Mouse (Mus musculus) midbrain, embryonic 12.5 days (tissue): ENCODE measurements around the gene Ndufv2. TPM values are rescaled to one million over a fixed set of nuclear protein-coding genes. Genes with fewer than 3 reads are reported as not detected.

Source experiments
- ATAC-seq: fragments of 200-750 bp; cut with Nextera tagmentation; 2 replicates; pipeline ENCODE4 v1.8.0; 2017; ENCODE audit warnings: low read depth, moderate TSS enrichment, moderate library complexity; ENCODE audit not compliant: low FRiP score
- H3K27ac ChIP-seq: fragments of 300-500 bp; sonication (generic); replicated peaks from 2 replicates; pipeline ENCODE4 v1.5.1; 2016; ENCODE audit warnings: mild to moderate bottlenecking
- H3K27me3 ChIP-seq: fragments of 300-500 bp; sonication (generic); 2 replicates; pipeline ENCODE4 v1.6.1; 2016; ENCODE audit warnings: mild to moderate bottlenecking
- H3K36me3 ChIP-seq: fragments of 300-500 bp; sonication (generic); 2 replicates; pipeline ENCODE4 v1.6.1; 2016
- H3K4me1 ChIP-seq: fragments of 300-500 bp; sonication (generic); 2 replicates; pipeline ENCODE4 v1.6.1; 2016
- H3K4me2 ChIP-seq: fragments of 300-500 bp; sonication (generic); replicated peaks from 2 replicates; pipeline ENCODE4 v1.6.1; 2016; ENCODE audit warnings: mild to moderate bottlenecking, moderate library complexity
- H3K4me3 ChIP-seq: fragments of 300-500 bp; sonication (generic); 2 replicates; pipeline ENCODE4 v1.5.1; 2016; ENCODE audit warnings: mild to moderate bottlenecking
- H3K9ac ChIP-seq: fragments of 300-500 bp; sonication (generic); replicated peaks from 2 replicates; pipeline ENCODE4 v1.6.1; 2016; ENCODE audit warnings: mild to moderate bottlenecking, moderate library complexity
- H3K9me3 ChIP-seq: fragments of 300-500 bp; sonication (generic); 2 replicates; pipeline ENCODE4 v1.6.1; 2016; ENCODE audit warnings: mild to moderate bottlenecking
- WGBS: fragments of 180-500 bp; shearing (Covaris S2); methylation state at CpG from one replicate; pipeline ENCODE4 v1.1.7; 2016; 5-methylcytosine and 5-hydroxymethylcytosine counted together
- polyA plus RNA-seq: library from polyadenylated mRNA; unstranded; fragments of >200 nt; fragmentation: Nextera tagmentation; extraction: Ambion mirVana; gene quantifications from 2 replicates; pipeline ENCODE4 v1.2.1, GENCODE M21; 2016

Ndufv2 gene
- polyA plus RNA-seq, 1 experiment from 2014 or later, result 294 TPM

GRCm38 (mm10) chr17:66108198-66108597, 6.8 kb upstream of the Ndufv2 start:
- no peak for ATAC-seq
- Histone ChIP-seq H3K4me2 (no peak overlapping the region), H3K4me3 (no peak overlapping the region), H3K4me1 (peaks cover 11% of the 10 kb centered on the region), H3K9ac (no peak overlapping the region), H3K27ac (no peak overlapping the region), H3K9me3 (no peaks in the 10 kb centered on the region), H3K27me3 (no peaks in the 10 kb centered on the region), H3K36me3 (no peaks in the 10 kb centered on the region)
- WGBS, result 90% methylated on average over 4 of the region's 4 CpGs

DNA sequence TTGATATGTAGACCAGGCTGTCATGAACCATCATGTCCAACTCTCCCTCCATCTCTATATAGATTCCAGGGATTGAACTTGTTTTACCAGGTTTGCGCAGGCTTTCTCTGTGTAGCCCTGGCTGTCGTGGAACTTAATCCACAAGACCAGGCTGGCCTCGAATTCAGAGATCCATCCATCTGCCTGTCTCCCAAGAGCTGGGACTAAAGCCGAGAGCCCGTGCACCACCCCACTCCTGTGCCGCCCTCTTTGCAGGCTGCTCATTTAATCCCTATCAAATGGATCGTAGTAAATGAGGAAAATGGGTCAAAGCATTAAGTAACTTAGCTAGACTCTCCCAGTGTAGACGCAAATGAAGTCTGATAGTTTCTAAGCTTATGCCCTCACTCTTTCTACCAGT, 6.1 kb upstream of the Ndufv2 start:
- 73% methylated on average over 8 of the region's 8 CpGs for WGBS
- no peak for ATAC-seq
- Histone ChIP-seq H3K27ac (no peak overlapping the region), H3K9ac (no peak overlapping the region), H3K36me3 (no peaks in the 10 kb centered on the region), H3K4me2 (no peak overlapping the region), H3K27me3 (no peaks in the 10 kb centered on the region), H3K9me3 (no peaks in the 10 kb centered on the region), H3K4me1 (peaks cover 9% of the 10 kb centered on the region), H3K4me3 (no peak overlapping the region)

DNA sequence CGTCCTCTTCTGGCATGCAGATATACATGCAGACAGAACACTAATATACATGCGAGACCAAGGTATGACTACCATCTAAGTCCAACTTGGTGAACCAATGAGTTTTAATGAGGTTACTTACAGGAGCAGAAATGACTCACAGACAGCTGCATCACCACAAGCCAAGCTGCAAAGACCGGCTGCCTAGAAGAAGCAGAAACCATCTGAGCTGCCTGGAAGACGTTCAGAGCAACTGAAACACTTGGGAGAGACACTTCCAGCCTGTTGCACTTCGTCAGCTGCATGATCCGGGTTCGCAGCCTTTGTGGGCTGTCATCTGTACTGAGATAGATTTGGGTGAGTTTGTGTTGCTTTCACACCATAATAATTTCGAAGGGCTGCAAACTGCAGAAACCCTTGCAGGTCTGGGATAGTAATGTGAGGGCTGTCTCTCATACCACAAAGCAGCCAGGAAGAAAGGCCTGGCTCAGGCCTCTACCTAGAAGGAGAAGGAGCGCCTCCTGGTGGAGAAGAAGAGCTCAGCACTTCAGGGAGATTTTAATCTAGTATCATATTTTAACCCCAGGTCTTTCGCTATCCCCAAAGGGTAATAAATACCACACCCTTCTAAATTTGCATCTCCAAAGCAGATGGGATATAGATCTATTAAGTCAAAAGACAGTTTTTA, 5.4 kb upstream of the Ndufv2 start:
- Histone ChIP-seq H3K27me3 (no peaks in the 10 kb centered on the region), H3K36me3 (no peaks in the 10 kb centered on the region), H3K27ac (no peak overlapping the region; the same call in 1 of the 2 replicates), H3K9me3 (no peaks in the 10 kb centered on the region), H3K4me2 (no peak overlapping the region), H3K4me3 (no peak overlapping the region), H3K4me1 (peaks cover 4% of the 10 kb centered on the region; the same call in 1 of the 2 replicates), H3K9ac (no peak overlapping the region)
- 55% methylated on average over 10 of the region's 10 CpGs for WGBS
- ATAC-seq, result no peak

DNA sequence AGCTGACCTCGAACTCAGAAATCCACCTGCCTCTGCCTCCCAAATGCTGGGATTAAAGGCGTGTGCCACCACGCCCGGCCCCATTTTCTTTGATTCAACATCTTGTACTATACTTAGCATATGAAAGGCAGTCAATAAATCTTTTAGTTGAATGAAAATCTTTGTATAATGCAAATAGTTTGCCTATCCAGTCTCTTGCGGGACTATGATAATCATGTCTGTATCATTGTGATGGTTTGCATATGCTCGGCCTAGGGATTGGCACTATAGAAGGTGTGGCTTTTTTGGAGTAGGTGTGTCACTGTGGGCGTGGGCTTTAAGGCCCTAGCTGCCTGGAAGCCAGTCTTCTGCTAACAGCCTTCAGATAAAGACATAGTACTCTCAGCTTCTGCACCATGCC, 2.7 kb upstream of the Ndufv2 start:
- Histone ChIP-seq H3K9me3 (no peaks in the 10 kb centered on the region), H3K36me3 (no peaks in the 10 kb centered on the region), H3K4me1 (peaks cover 15% of the 10 kb centered on the region), H3K27ac (no peak overlapping the region), H3K27me3 (no peaks in the 10 kb centered on the region), H3K4me3 (no peak overlapping the region), H3K4me2 (no peak overlapping the region), H3K9ac (no peak overlapping the region)
- no peak for ATAC-seq
- WGBS, result 88% methylated on average over 7 of the region's 7 CpGs

GRCm38 (mm10) chr17:66100566-66101379, 586 bp downstream of the Ndufv2 start:
- peak overlapping the region; percentile 95 for H3K4me3 ChIP-seq
- H3K9me3 ChIP-seq, result no peaks in the 10 kb centered on the region
- H3K9ac ChIP-seq, result peak overlapping the region; percentile 95
- ATAC-seq, result no peak
- H3K36me3 ChIP-seq, result no peaks in the 10 kb centered on the region
- peaks cover 15% of the 10 kb centered on the region for H3K4me1 ChIP-seq
- peak overlapping the region; percentile 97 for H3K4me2 ChIP-seq
- H3K27ac ChIP-seq, result peak overlapping the region; percentile 93
- 1% methylated on average over 38 of the region's 41 CpGs for WGBS
- no peaks in the 10 kb centered on the region for H3K27me3 ChIP-seq

DNA sequence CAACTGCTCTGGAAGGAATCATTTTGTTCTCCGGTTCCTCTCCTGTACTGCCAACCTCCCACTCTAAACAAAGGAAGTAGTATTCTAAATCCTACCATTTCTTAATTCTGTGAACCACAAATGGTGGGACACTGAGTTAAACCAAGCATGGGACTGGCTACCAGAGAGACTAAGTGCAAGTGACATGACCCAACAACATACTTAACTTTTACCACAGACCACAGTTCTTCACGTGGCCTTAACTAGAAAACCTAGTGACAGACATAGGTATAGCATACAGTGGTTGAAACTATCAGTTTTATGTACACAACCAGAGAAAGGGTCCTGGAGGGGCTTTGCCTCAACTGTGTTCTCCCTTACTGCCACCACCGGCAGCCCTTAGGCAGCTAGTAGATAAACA, 8.7 kb downstream of the Ndufv2 start:
- Histone ChIP-seq H3K27ac (no peak overlapping the region), H3K9ac (no peak overlapping the region), H3K4me2 (no peak overlapping the region), H3K36me3 (peaks cover 16% of the 10 kb centered on the region; the same call in 1 of the 2 replicates), H3K27me3 (no peaks in the 10 kb centered on the region), H3K9me3 (no peaks in the 10 kb centered on the region), H3K4me3 (no peak overlapping the region), H3K4me1 (no peaks in the 10 kb centered on the region)
- no peak for ATAC-seq
- 89% methylated on average over 3 of the region's 3 CpGs for WGBS

DNA sequence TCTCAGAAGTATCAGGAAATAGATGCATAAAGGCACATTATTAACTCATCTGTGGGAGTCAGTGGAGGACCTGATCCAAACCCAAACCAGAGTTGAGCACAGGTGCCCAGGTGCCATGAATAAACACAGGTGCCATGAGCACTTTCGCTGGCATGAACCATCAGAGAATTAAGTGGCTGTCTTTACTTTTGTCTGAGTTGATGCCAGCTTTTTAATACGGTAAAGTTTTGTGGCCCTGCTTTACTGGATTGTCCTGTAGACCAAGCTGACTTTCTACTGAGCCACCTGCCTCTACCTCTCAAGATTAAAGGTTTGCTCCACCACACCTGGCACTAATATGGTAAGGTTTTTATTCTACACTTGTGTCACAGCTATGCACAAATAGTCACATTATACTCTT, 9.3 kb downstream of the Ndufv2 start:
- no peak overlapping the region for H3K4me2 ChIP-seq
- H3K36me3 ChIP-seq, result peaks cover 20% of the 10 kb centered on the region; the same call in 1 of the 2 replicates
- H3K4me1 ChIP-seq, result no peaks in the 10 kb centered on the region
- ATAC-seq, result no peak
- H3K27me3 ChIP-seq, result no peaks in the 10 kb centered on the region
- H3K27ac ChIP-seq, result no peak overlapping the region
- no peak overlapping the region for H3K9ac ChIP-seq
- no peak overlapping the region for H3K4me3 ChIP-seq
- 99% methylated on average over 2 of the region's 2 CpGs for WGBS
- no peaks in the 10 kb centered on the region for H3K9me3 ChIP-seq

GRCm38 (mm10) chr17:66091392-66091791, 10.0 kb downstream of the Ndufv2 start:
- 90% methylated on average over 2 of the region's 2 CpGs for WGBS
- no peak for ATAC-seq
- peaks cover 26% of the 10 kb centered on the region; the same call in 1 of the 2 replicates for H3K36me3 ChIP-seq

DNA sequence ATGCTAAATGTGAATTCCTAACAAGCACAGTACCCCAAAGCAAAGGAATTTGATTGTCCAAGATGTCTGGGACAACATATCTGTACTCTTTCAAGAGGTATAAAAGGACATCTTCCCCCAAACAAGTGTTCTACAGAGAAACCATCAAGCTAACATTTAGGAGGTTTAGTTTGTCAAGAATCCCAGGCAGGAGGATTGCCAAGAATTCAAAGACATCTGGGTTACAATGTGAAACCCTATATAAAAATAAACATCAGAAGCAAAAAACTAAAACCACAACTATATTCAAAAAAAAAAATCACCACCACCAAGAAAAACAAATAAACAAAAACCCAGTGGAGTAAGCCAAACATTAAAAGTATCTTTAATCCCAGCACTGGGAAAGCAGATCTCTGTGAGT, 11.1 kb downstream of the Ndufv2 start:
- Histone ChIP-seq H3K27ac (no peak overlapping the region), H3K4me2 (no peak overlapping the region), H3K9me3 (no peaks in the 10 kb centered on the region), H3K4me1 (no peaks in the 10 kb centered on the region), H3K4me3 (no peak overlapping the region), H3K36me3 (peaks cover 37% of the 10 kb centered on the region), H3K27me3 (no peaks in the 10 kb centered on the region), H3K9ac (no peak overlapping the region)
- no peak for ATAC-seq

More at GRCm38 (mm10) chr17:66091392-66091791, 10.0 kb downstream of the Ndufv2 start:
- no peaks in the 10 kb centered on the region for H3K9me3 ChIP-seq
- H3K9ac ChIP-seq, result no peak overlapping the region
- no peak overlapping the region for H3K4me2 ChIP-seq
- H3K27me3 ChIP-seq, result no peaks in the 10 kb centered on the region
- no peaks in the 10 kb centered on the region for H3K4me1 ChIP-seq
- H3K4me3 ChIP-seq, result no peak overlapping the region
- H3K27ac ChIP-seq, result no peak overlapping the region

- Histone ChIP-seq H3K4me3 (no peak overlapping the region), H3K4me1 (no peaks in the 10 kb centered on the region), H3K9ac (no peak overlapping the region), H3K36me3 (peaks cover 51% of the 10 kb centered on the region), H3K27ac (no peak overlapping the region), H3K4me2 (no peak overlapping the region), H3K27me3 (no peaks in the 10 kb centered on the region), H3K9me3 (no peaks in the 10 kb centered on the region)
- no peak for ATAC-seq
- WGBS, result 92% methylated on average over 1 of the region's 1 CpGs
These were observed 16.3 kb downstream of the Ndufv2 start for GRCm38 (mm10) chr17:66085038-66085437.

DNA sequence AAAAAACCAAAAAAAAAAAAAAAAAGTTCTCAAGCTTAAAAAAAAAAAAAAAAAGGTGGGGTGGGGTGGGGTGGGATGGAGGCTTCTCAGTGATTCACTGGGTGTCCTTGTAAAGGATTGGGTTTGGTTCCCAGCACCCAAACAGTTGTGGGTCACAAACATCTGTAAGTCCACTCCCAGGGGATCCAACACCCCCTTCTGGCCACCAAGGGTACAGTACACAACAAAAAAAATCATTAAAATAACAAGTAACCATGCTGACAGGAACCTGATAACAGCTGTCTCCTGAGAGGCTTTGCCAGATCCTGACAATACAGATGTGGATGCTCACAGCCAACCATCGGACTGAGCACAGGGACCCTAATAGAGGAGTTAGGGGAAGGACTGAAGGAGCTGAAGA, 16.9 kb downstream of the Ndufv2 start:
- H3K9ac ChIP-seq, result no peak overlapping the region
- WGBS, result 91% methylated on average over 1 of the region's 1 CpGs
- no peaks in the 10 kb centered on the region for H3K9me3 ChIP-seq
- peaks cover 56% of the 10 kb centered on the region for H3K36me3 ChIP-seq
- no peak overlapping the region for H3K27ac ChIP-seq
- H3K4me1 ChIP-seq, result no peaks in the 10 kb centered on the region
- H3K4me3 ChIP-seq, result no peak overlapping the region
- no peaks in the 10 kb centered on the region for H3K27me3 ChIP-seq
- no peak for ATAC-seq
- H3K4me2 ChIP-seq, result no peak overlapping the region

DNA sequence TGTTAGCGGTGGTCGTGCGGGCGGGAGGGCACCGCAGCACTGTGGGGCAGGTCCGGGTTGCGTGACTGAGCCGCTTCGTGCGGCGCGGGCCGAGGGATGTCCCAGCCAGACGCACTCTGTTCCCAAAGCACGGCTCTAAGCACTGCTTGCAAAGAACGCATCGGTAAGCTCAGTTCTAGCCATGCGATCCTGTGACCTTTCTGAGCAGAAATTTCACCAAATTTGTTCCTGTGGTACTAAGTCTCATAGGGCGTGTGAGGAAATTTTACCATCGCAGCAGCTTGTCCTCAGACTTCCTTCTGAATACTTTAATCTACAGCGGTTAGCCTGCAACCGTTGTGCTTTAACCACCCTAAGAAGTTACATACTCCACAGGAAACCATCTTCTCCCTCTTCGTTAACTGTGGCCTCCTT, 23.9 kb downstream of the Ndufv2 start:
- Histone ChIP-seq H3K4me1 (peaks cover 11% of the 10 kb centered on the region), H3K27ac (peak overlapping the region; percentile 95), H3K9me3 (no peaks in the 10 kb centered on the region), H3K4me2 (peak overlapping the region; percentile 88), H3K36me3 (peaks cover 23% of the 10 kb centered on the region), H3K27me3 (no peaks in the 10 kb centered on the region), H3K4me3 (peak overlapping the region; percentile 98), H3K9ac (peak overlapping the region; percentile 92)
- ATAC-seq, result peak; percentile 63; the same call in 1 of the 2 replicates
- 2% methylated on average over 23 of the region's 23 CpGs for WGBS
